Mouse (Mus musculus) spleen, adult 2 months (tissue): Measurements from ENCODE around the gene Trim16.

Experiments used
- CTCF ChIP-seq: fragments of 200-500 bp; IDR thresholded peaks from 2 replicates; pipeline ENCODE4 v1.5.1; 2011; ENCODE audit warnings: mild to moderate bottlenecking, inconsistent platforms; ENCODE audit not compliant: insufficient read depth, insufficient read length, insufficient replicate concordance; ENCODE audit errors: extremely low read depth
- POLR2A ChIP-seq: fragments of 200-500 bp; IDR thresholded peaks from 2 replicates; pipeline ENCODE4 v1.6.1; 2011; ENCODE audit warnings: low read depth, low read length, inconsistent platforms

DNA sequence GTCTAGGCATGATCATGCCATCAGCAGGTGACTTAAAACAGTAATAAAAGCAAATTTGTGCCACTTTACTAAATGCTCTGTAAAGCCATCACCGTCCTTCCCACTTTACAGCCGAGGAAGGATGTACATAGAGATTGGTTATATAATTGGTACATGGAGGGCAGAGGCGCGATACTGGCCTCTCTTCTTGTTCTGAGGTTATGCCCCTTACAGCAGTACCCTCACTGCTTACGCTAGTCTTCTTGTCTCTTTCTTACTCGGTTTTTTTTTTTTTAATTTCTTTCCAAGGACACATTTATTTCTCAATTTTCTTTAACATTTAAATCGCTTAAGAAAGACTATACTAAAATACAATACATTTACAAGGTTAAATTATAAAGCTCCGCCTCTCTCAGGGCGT lies 58.7 kb downstream of the Trim16 start:
- TF ChIP-seq CTCF, result no peak
- no peak for TF ChIP-seq POLR2A
